Mouse (Mus musculus): ENCODE results near the gene Gdi1. TPM values are rescaled to one million over a fixed set of nuclear protein-coding genes. Genes with fewer than 3 reads are reported as not detected.

Gene Gdi1
- polyA plus RNA-seq, 1 experiment from 2014 or later = 130 TPM

DNA sequence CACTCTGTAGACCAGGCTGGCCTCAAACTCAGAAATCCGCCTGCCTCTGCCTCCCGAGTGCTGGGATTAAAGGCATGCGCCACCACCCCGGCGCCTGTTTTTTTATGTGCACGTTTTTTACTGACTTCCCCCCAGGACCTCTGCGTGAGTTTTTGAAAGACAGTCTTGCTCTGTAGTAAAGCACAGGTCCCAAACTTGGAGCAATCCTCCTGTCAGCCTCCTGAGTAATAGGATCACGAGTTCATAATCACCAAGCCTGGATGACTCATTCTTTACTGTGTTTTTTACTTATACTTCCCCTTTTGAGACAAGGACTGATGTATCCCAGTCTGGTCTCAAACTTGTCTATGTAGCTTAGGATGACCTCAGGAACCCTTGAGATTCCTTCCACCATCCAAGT, 26.9 kb upstream of the Gdi1 start:
- H3K27ac ChIP-seq (replicated peaks in 1 of 2; ENCODE audit: control insufficient read depth in 1 of 2, insufficient read depth in 1 of 2, low read depth in 2 of 2, low read length in 2 of 2) = no peak overlapping the region
- no peak overlapping the region for H3K4me3 ChIP-seq (ENCODE audit: control insufficient read depth in 1 of 2, insufficient read depth in 1 of 2, low read depth in 1 of 2, low read length in 2 of 2)
- H3K9me3 ChIP-seq (ENCODE audit: control insufficient read depth, low read length) = no peaks in the 10 kb centered on the region
- H3K9ac ChIP-seq (ENCODE audit: low read length) = no peak overlapping the region
- H3K36me3 ChIP-seq (ENCODE audit: control insufficient read depth, insufficient read depth, low read length) = peaks cover 6% of the 10 kb centered on the region
- no peaks in the 10 kb centered on the region for H3K27me3 ChIP-seq (ENCODE audit: control insufficient read depth, insufficient read depth, low read length)
- no peak overlapping the region for H3K4me2 ChIP-seq (ENCODE audit: low read length)
- ATAC-seq (ENCODE audit: insufficient number of reproducible peaks, insufficient read depth, low FRiP score, low read depth) = no peak
- no peaks in the 10 kb centered on the region for H3K4me1 ChIP-seq (ENCODE audit: control insufficient read depth in 2 of 2, insufficient read depth in 2 of 2, low read length in 2 of 2)
- WGBS = 68% methylated on average over 8 of the region's 8 CpGs

DNA sequence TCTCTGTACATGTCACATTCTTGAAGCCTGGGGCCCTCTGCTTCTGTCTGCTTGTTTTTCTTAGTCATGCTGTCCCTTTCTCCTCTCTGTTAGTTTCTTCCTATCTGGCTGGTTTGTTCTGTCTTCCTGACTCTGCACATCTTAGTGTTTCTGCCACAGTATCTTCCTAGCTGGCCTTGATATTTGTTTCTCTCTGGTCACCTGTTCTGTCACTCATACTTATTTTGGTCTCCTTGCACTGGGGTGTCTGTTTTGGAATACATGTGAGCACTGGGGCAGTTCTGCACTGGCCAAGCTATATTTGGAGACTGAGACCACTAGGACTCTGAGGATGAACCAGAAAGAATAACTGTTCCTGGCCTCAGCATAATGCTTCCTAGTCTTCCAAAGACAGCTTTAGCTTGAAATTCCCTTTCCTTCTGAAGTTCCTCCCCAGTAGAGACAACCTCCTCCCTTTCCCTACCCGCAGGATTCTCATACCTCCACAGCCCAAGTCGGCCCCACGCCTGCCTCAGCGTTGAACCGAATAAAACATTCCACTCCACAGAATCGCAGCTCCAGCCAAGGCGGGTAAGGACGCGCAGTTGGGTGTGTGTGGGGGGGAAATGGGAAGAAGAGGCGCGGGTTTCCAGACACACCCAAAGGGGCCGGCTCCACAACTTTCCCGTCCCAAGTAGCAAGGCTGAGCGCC, 23.6 kb upstream of the Gdi1 start:
- Histone ChIP-seq H3K27me3 (ENCODE audit: control insufficient read depth, insufficient read depth, low read length) (no peaks in the 10 kb centered on the region), H3K27ac (replicated peaks in 1 of 2; ENCODE audit: control insufficient read depth in 1 of 2, insufficient read depth in 1 of 2, low read depth in 2 of 2, low read length in 2 of 2) (peak overlapping the region; percentile 88 to 92), H3K9me3 (ENCODE audit: control insufficient read depth, low read length) (no peaks in the 10 kb centered on the region), H3K4me1 (ENCODE audit: control insufficient read depth in 2 of 2, insufficient read depth in 2 of 2, low read length in 2 of 2) (peaks cover 2 to 5% of the 10 kb centered on the region in 2 experiments; a peak in 3 of 4 replicates), H3K9ac (ENCODE audit: low read length) (peak overlapping the region; percentile 78), H3K4me2 (ENCODE audit: low read length) (peak overlapping the region; percentile 81), H3K4me3 (ENCODE audit: control insufficient read depth in 1 of 2, insufficient read depth in 1 of 2, low read depth in 1 of 2, low read length in 2 of 2) (peak overlapping the region; percentile 51 to 54), H3K36me3 (ENCODE audit: control insufficient read depth, insufficient read depth, low read length) (peaks cover 6% of the 10 kb centered on the region; the same call in 1 of the 2 replicates)
- no peak for ATAC-seq (ENCODE audit: insufficient number of reproducible peaks, insufficient read depth, low FRiP score, low read depth)
- 15% methylated on average over 14 of the region's 14 CpGs for WGBS

DNA sequence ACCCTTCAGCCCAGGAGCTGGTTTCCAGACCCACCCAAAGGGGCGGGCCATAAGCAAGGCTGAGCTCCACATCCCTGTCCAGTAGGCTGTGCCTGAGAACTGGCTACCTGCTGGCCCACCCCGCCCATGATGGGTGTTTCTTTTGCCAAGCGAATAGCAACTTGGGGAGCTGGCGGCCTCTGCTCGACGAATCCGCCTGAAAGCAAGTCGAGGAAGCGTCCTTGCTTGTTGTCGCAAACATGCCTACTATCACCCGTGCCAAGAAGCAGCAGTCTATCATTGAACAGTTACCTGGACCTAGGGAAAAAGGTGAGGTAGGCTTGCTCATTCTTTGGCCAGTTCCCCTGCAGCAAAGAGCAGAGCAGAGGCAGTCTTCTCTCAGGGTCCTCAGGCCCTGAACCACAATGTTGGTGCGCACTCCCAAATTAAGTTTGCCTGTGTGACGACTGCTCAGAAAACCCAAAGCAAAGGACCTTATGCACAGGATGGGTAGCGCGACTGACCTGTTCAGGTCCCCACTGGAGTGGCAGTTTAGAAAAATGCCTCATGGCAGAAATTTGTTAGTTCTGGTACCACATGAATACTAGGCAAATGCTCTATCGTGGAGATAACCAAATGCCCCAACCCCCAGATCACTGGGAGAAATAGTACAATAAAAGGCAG, 22.9 kb upstream of the Gdi1 start, which contains the start of the genes Taz and Dnase1l1:
Taz (plus strand) TSS at position 181 of the 663 bp plus-strand sequence.
Dnase1l1 (minus strand) TSS at position 606 of the 663 bp plus-strand sequence.
- peak; percentile 92 for ATAC-seq (ENCODE audit: insufficient number of reproducible peaks, insufficient read depth, low FRiP score, low read depth)
- H3K9ac ChIP-seq (ENCODE audit: low read length) = peak within 1 kb of the TSS; percentile 78
- peak within 1 kb of the TSS; percentile 51 to 54 for H3K4me3 ChIP-seq (ENCODE audit: control insufficient read depth in 1 of 2, insufficient read depth in 1 of 2, low read depth in 1 of 2, low read length in 2 of 2)
- no peaks in the 10 kb centered on the region for H3K27me3 ChIP-seq (ENCODE audit: control insufficient read depth, insufficient read depth, low read length)
- H3K27ac ChIP-seq (replicated peaks in 1 of 2; ENCODE audit: control insufficient read depth in 1 of 2, insufficient read depth in 1 of 2, low read depth in 2 of 2, low read length in 2 of 2) = peak within 1 kb of the TSS; percentile 88 to 92
- peaks cover 2 to 5% of the 10 kb centered on the region in 2 experiments; a peak in 3 of 4 replicates for H3K4me1 ChIP-seq (ENCODE audit: control insufficient read depth in 2 of 2, insufficient read depth in 2 of 2, low read length in 2 of 2)
- H3K9me3 ChIP-seq (ENCODE audit: control insufficient read depth, low read length) = no peaks in the 10 kb centered on the region
- peaks cover 6% of the 10 kb centered on the region; the same call in 1 of the 2 replicates for H3K36me3 ChIP-seq (ENCODE audit: control insufficient read depth, insufficient read depth, low read length)
- H3K4me2 ChIP-seq (ENCODE audit: low read length) = peak within 1 kb of the TSS; percentile 81
- WGBS = 15% methylated on average over 16 of the region's 16 CpGs

DNA sequence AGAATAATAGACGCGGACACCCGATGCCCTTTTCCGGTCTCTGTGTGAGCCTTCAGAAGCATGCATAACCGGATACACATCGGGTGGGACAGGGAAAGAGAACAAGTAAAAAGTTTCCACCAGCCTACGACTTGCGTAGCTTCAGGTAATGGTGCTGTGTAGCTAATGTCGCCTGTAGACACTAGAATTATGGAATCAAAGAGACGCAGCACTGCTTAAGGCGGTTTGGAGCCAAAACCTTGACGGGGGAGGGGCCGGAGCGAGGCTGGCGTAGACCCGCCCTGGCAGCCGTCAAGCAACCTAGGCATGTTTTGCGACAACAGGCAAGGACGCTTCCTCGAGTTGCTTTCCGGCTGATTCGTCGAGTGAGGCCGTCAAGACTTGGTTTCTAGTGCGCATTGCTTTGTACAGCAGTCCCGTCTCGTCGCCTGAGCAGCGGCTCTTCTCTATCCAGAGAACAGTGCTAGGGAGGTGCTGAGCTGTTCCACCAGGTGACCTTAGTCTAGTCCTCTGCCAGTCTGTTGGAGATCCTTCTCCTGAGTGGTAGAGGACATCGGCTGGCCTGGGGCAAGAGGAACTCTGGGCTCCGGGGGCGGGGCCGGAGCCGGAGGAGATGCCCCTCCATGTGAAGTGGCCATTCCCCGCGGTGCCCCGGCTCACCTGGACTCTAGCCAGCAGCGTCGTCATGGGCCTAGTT, 22.3 kb upstream of the Gdi1 start:
- Histone ChIP-seq H3K4me1 (ENCODE audit: control insufficient read depth in 2 of 2, insufficient read depth in 2 of 2, low read length in 2 of 2) (peaks cover 2 to 5% of the 10 kb centered on the region in 2 experiments; a peak in 3 of 4 replicates), H3K4me2 (ENCODE audit: low read length) (peak overlapping the region; percentile 81), H3K27ac (replicated peaks in 1 of 2; ENCODE audit: control insufficient read depth in 1 of 2, insufficient read depth in 1 of 2, low read depth in 2 of 2, low read length in 2 of 2) (peak overlapping the region; percentile 88 to 92), H3K9me3 (ENCODE audit: control insufficient read depth, low read length) (no peaks in the 10 kb centered on the region), H3K36me3 (ENCODE audit: control insufficient read depth, insufficient read depth, low read length) (peaks cover 6% of the 10 kb centered on the region; the same call in 1 of the 2 replicates), H3K27me3 (ENCODE audit: control insufficient read depth, insufficient read depth, low read length) (no peaks in the 10 kb centered on the region), H3K9ac (ENCODE audit: low read length) (peak overlapping the region; percentile 78), H3K4me3 (ENCODE audit: control insufficient read depth in 1 of 2, insufficient read depth in 1 of 2, low read depth in 1 of 2, low read length in 2 of 2) (peak overlapping the region; percentile 51 to 54)
- WGBS = 18% methylated on average over 39 of the region's 39 CpGs
- peak; percentile 57 for ATAC-seq (ENCODE audit: insufficient number of reproducible peaks, insufficient read depth, low FRiP score, low read depth)

DNA sequence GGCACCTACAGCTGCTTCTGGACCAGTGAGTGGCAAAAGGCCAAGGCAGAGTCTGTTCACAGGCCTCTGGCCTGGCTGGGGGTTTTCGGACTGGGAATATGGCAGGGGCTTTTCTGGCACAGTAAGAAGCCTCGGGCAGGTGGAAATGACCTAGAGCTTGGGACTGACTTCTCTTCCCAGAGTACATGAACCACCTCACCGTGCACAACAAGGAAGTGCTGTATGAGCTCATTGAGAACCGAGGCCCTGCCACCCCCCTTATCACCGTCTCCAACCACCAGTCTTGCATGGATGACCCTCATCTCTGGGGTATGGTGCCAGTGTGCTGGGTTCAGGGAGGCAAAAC, 21.7 kb upstream of the Gdi1 start:
- peaks cover 11% of the 10 kb centered on the region for H3K36me3 ChIP-seq (ENCODE audit: control insufficient read depth, insufficient read depth, low read length)
- H3K4me2 ChIP-seq (ENCODE audit: low read length) = peak overlapping the region; percentile 81
- 32% methylated on average over 5 of the region's 5 CpGs for WGBS
- peak overlapping the region; percentile 51 to 54 for H3K4me3 ChIP-seq (ENCODE audit: control insufficient read depth in 1 of 2, insufficient read depth in 1 of 2, low read depth in 1 of 2, low read length in 2 of 2)
- H3K27ac ChIP-seq (replicated peaks in 1 of 2; ENCODE audit: control insufficient read depth in 1 of 2, insufficient read depth in 1 of 2, low read depth in 2 of 2, low read length in 2 of 2) = peak overlapping the region; percentile 84 to 92
- H3K9me3 ChIP-seq (ENCODE audit: control insufficient read depth, low read length) = no peaks in the 10 kb centered on the region
- no peaks in the 10 kb centered on the region for H3K27me3 ChIP-seq (ENCODE audit: control insufficient read depth, insufficient read depth, low read length)
- no peak for ATAC-seq (ENCODE audit: insufficient number of reproducible peaks, insufficient read depth, low FRiP score, low read depth)
- H3K9ac ChIP-seq (ENCODE audit: low read length) = peak overlapping the region; percentile 78
- H3K4me1 ChIP-seq (ENCODE audit: control insufficient read depth in 2 of 2, insufficient read depth in 2 of 2, low read length in 2 of 2) = peaks cover 2 to 5% of the 10 kb centered on the region in 2 experiments; a peak in 3 of 4 replicates

DNA sequence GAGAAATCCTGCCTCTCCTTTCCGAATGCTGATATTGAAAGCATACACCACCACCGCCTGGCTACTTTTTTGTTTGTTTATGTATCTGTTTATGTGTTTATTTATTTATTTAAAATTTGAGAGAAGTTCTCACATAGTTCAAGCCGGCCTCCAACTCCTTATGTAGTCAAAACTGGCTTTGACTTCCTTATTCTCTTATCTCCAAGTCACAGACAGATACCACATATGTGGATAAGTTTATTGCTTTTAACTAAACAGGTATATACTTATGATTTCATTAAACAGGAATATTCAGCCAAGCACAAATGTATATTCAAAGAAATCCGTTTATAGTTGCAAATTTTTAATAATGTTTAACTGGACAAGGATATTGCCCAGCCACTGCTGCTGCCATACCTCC, 11.4 kb upstream of the Gdi1 start:
- no peak overlapping the region for H3K4me2 ChIP-seq (ENCODE audit: low read length)
- H3K4me3 ChIP-seq (ENCODE audit: control insufficient read depth in 1 of 2, insufficient read depth in 1 of 2, low read depth in 1 of 2, low read length in 2 of 2) = no peak overlapping the region
- no peaks in the 10 kb centered on the region for H3K4me1 ChIP-seq (ENCODE audit: control insufficient read depth in 2 of 2, insufficient read depth in 2 of 2, low read length in 2 of 2)
- H3K36me3 ChIP-seq (ENCODE audit: control insufficient read depth, insufficient read depth, low read length) = 0 out of 2 replicates have a peak, but pooled peaks cover 8% of the 10 kb centered on the region
- no peaks in the 10 kb centered on the region for H3K9me3 ChIP-seq (ENCODE audit: control insufficient read depth, low read length)
- whole genome bisulfite sequencing = 65% methylated on average over 4 of the region's 4 CpGs
- no peak overlapping the region for H3K9ac ChIP-seq (ENCODE audit: low read length)
- ATAC-seq (ENCODE audit: insufficient number of reproducible peaks, insufficient read depth, low FRiP score, low read depth) = no peak
- H3K27ac ChIP-seq (replicated peaks in 1 of 2; ENCODE audit: control insufficient read depth in 1 of 2, insufficient read depth in 1 of 2, low read depth in 2 of 2, low read length in 2 of 2) = no peak overlapping the region
- H3K27me3 ChIP-seq (ENCODE audit: control insufficient read depth, insufficient read depth, low read length) = no peaks in the 10 kb centered on the region

Measured in heart, embryonic 14.5 days (tissue).